Mouse (Mus musculus) liver, postnatal 0 days (tissue): ENCODE data around the gene Ptprr. TPM values are rescaled to one million over a fixed set of nuclear protein-coding genes. Genes with fewer than 3 reads are reported as not detected.

ENCODE experiments used
- ATAC-seq: fragments of 200-750 bp; cut with Nextera tagmentation; 2 replicates; pipeline ENCODE4 v1.8.0; 2017; ENCODE audit warnings: mild to moderate bottlenecking, moderate library complexity
- DNase-seq: peaks from one replicate; pipeline ENCODE4 v3.0.0-alpha.2; 2016
- H3K27ac ChIP-seq: fragments of 300-500 bp; sonication (generic); 2 replicates; pipeline ENCODE4 v1.5.1; 2014; ENCODE audit warnings: antibody characterized with exemption, moderate library complexity, mild to moderate bottlenecking, low read depth
- H3K27me3 ChIP-seq: fragments of 300-500 bp; sonication (generic); 2 replicates; pipeline ENCODE4 v1.6.1; 2014; ENCODE audit warnings: low read length, control low read depth, mixed read lengths; ENCODE audit not compliant: insufficient read depth
- H3K36me3 ChIP-seq: fragments of 300-500 bp; sonication (generic); replicated peaks from 2 replicates; pipeline ENCODE4 v1.6.1; 2014; ENCODE audit warnings: mild to moderate bottlenecking, control low read depth, low read length, moderate library complexity, mixed read lengths; ENCODE audit not compliant: insufficient read depth
- H3K4me1 ChIP-seq: fragments of 300-500 bp; sonication (generic); 2 replicates; pipeline ENCODE4 v1.6.1; 2014; ENCODE audit warnings: antibody characterized with exemption, mild to moderate bottlenecking, control low read depth; ENCODE audit not compliant: insufficient read depth
- H3K4me2 ChIP-seq: fragments of 300-500 bp; sonication (generic); 2 replicates; pipeline ENCODE4 v1.6.1; 2014; ENCODE audit warnings: low read depth, mild to moderate bottlenecking, low read length, moderate library complexity, mixed read lengths
- H3K4me3 ChIP-seq: fragments of 300-500 bp; sonication (generic); 2 replicates; pipeline ENCODE4 v1.5.1; 2014; ENCODE audit warnings: low read depth, low read length
- H3K9ac ChIP-seq: fragments of 300-500 bp; sonication (generic); replicated peaks from 2 replicates; pipeline ENCODE4 v1.6.1; 2014; ENCODE audit warnings: mild to moderate bottlenecking, moderate library complexity
- H3K9me3 ChIP-seq: fragments of 300-500 bp; sonication (generic); 2 replicates; pipeline ENCODE4 v1.6.1; 2016; ENCODE audit warnings: mild to moderate bottlenecking, control low read depth, low read length, mixed read lengths
- CTCF ChIP-seq: sonication (generic); IDR thresholded peaks from 2 replicates; pipeline ENCODE4 v1.5.1; 2016; ENCODE audit warnings: antibody characterized with exemption, low read depth
- EP300 ChIP-seq: IDR thresholded peaks from 2 replicates; pipeline ENCODE4 v1.6.1; 2016; ENCODE audit warnings: antibody characterized with exemption, low read depth, mild to moderate bottlenecking
- WGBS: fragments of 180-500 bp; shearing (Covaris S2); extraction: QIAGEN DNeasy Blood & Tissue Kit; methylation state at CpG from one replicate; pipeline ENCODE4 v1.1.7; 2014; ENCODE audit not compliant: insufficient replicate concordance; 5-methylcytosine and 5-hydroxymethylcytosine counted together
- polyA plus RNA-seq: library from polyadenylated mRNA; unstranded; fragments of >200 nt; fragmentation: Nextera tagmentation; extraction: Ambion mirVana; gene quantifications from 2 replicates; pipeline ENCODE4 v1.2.1, GENCODE M21; 2015

Ptprr gene
- polyA plus RNA-seq, 1 experiment from 2014 or later: 0.35 TPM

DNA sequence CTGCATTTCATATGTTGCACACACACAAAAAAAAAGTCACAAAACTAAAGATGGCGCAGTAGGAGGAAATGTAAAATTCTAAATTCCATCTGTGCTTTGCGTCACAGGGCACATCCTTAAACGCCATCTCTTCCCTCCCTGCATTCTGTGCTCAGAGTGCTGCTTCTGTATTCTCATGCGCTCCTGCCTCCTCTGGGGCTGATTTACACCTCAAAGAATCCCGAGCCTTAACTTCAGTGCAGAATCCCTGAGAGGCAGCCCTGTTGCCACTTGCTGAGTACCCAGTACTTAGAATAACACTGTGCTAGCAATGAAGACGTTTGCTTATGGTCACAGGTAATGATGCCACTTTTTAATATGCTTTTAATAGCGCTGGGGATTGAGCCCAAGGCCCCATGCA is 61.4 kb downstream of the Ptprr start:
- WGBS: 44% methylated on average over 7 of the region's 7 CpGs
- H3K27ac ChIP-seq: no peak overlapping the region
- H3K36me3 ChIP-seq: no peaks in the 10 kb centered on the region
- no peak for ATAC-seq
- no peaks in the 10 kb centered on the region for H3K27me3 ChIP-seq
- no peak overlapping the region for H3K4me3 ChIP-seq
- no peak for DNase-seq
- no peaks in the 10 kb centered on the region for H3K4me1 ChIP-seq
- TF ChIP-seq EP300: no peak
- no peak for TF ChIP-seq CTCF
- no peaks in the 10 kb centered on the region for H3K9me3 ChIP-seq
- no peak overlapping the region for H3K9ac ChIP-seq
- H3K4me2 ChIP-seq: no peak overlapping the region

DNA sequence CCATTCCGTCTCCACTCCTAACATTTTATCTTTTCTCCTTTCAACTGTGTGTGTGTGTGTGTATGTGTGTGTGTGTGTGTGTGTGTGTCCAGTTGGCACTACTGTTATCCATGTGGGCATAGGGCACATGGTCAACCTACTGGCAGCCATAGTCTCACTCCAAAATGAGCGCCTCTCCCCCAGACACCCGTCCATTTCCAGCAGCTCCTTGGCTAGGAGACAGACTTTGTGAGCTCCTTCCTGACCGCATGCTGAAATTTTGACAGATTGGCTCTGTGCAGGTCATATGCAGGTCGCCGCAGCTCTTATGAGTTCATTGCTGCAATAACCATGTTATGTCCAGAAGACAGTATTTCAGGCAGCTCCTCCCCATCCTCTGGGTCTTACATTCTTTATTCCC is 62.8 kb downstream of the Ptprr start:
- Histone ChIP-seq H3K4me2 (no peak overlapping the region), H3K9me3 (no peaks in the 10 kb centered on the region), H3K36me3 (no peaks in the 10 kb centered on the region), H3K27ac (no peak overlapping the region), H3K27me3 (no peaks in the 10 kb centered on the region), H3K9ac (no peak overlapping the region), H3K4me1 (no peaks in the 10 kb centered on the region), H3K4me3 (no peak overlapping the region)
- WGBS: 70% methylated on average over 6 of the region's 6 CpGs
- DNase-seq: no peak
- no peak for ATAC-seq
- TF ChIP-seq CTCF (no peak), EP300 (no peak)

DNA sequence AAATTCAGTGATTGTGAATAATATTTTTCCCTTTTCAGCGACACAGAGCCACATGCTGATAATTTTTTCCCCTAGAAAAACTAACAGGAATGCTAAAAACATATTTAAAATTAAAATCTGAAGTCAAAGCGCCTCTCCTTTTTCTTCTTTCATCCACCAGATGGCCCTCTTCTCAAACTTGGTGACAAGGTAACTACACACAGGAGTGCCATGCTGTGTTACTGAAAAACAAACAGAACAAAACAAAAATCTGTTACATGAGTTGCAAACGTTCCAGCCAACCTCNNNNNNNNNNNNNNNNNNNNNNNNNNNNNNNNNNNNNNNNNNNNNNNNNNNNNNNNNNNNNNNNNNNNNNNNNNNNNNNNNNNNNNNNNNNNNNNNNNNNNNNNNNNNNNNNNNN is 66.0 kb downstream of the Ptprr start:
- WGBS: 16% methylated on average over 3 of the region's 3 CpGs
- TF ChIP-seq CTCF (peak; percentile 43), EP300 (no peak)
- H3K9ac ChIP-seq: no peak overlapping the region
- no peak for DNase-seq
- no peak overlapping the region for H3K4me2 ChIP-seq
- no peaks in the 10 kb centered on the region for H3K9me3 ChIP-seq
- no peak for ATAC-seq
- no peaks in the 10 kb centered on the region for H3K27me3 ChIP-seq
- no peak overlapping the region for H3K4me3 ChIP-seq
- H3K36me3 ChIP-seq: no peaks in the 10 kb centered on the region
- no peak overlapping the region for H3K27ac ChIP-seq
- no peaks in the 10 kb centered on the region for H3K4me1 ChIP-seq

DNA sequence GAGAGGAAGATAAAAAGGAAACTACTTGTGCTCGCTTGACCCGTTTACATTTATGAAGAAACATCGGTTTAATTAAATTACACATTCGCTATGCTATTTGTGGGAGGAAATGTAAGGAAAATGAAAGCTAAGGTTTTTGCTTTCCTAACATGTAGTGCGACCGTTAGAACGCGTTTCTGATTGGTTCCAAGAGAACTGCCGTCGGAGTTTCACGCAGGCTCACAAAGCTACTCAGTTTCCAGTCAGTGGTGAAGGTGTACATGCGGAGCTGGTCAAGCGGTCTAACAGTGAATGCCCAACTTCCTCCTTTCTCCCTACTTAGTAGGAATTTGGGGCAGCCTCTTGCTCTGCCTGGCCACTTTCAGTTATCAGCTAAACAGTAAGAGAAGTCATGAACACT is 78.5 kb downstream of the Ptprr start:
- no peaks in the 10 kb centered on the region for H3K27me3 ChIP-seq
- no peaks in the 10 kb centered on the region for H3K4me1 ChIP-seq
- TF ChIP-seq EP300 (no peak), CTCF (no peak)
- no peak overlapping the region for H3K4me3 ChIP-seq
- no peak overlapping the region for H3K9ac ChIP-seq
- ATAC-seq (no peak), DNase-seq (no peak)
- H3K27ac ChIP-seq: no peak overlapping the region
- no peaks in the 10 kb centered on the region for H3K36me3 ChIP-seq
- 82% methylated on average over 13 of the region's 13 CpGs for WGBS
- H3K9me3 ChIP-seq: no peaks in the 10 kb centered on the region
- H3K4me2 ChIP-seq: no peak overlapping the region

DNA sequence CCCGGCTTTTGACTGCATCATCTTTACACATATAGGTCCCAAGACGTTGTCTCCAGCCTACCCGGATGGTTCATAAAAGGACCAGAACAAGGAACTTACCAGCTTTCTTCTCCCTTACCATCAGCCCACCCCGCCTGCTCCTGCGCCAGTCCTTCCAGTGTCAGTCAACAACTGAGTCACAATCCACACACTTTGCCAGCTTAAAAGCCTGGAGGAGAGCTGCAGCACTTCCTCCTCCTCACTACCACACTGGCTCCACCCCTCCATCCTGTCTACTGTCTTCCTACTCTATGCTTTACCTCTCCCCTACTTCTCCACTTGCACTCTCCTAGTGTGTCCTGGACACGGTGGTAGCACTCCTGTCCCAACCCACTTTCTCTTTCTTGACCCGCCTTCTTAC is 80.5 kb downstream of the Ptprr start:
- 71% methylated on average over 7 of the region's 7 CpGs for WGBS

DNA sequence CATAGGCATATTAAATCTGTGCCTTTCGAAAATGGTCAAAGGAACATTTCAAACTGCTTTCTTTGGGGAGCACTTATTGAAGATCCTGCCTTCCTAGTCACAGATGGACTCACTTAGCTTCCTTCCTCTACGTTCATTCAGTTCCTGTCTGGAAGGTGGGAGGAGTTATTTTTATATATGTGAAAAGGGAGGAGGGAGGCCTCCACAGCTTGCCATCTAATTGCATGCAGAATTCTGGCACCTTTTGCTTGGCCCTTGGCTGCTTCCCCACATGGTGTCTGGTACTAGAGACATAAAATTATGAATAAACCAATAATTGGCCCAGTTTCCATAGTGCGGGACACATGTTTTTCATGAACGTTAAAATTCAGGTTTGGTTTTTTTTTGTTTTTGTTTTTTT is 90.2 kb downstream of the Ptprr start:
- Histone ChIP-seq H3K4me3 (no peak overlapping the region), H3K9ac (no peak overlapping the region), H3K9me3 (no peaks in the 10 kb centered on the region), H3K4me1 (no peaks in the 10 kb centered on the region), H3K4me2 (no peak overlapping the region), H3K27me3 (no peaks in the 10 kb centered on the region), H3K27ac (no peak overlapping the region), H3K36me3 (no peaks in the 10 kb centered on the region)
- ATAC-seq (no peak), DNase-seq (no peak)
- TF ChIP-seq CTCF (no peak), EP300 (no peak)
- 70% methylated on average over 4 of the region's 4 CpGs for WGBS

More for the DNA sequence above, 80.5 kb downstream of the Ptprr start:
- no peaks in the 10 kb centered on the region for H3K4me1 ChIP-seq
- H3K36me3 ChIP-seq: no peaks in the 10 kb centered on the region
- TF ChIP-seq EP300: no peak
- TF ChIP-seq CTCF: no peak
- ATAC-seq (no peak), DNase-seq (no peak)
- H3K9ac ChIP-seq: no peak overlapping the region
- no peaks in the 10 kb centered on the region for H3K9me3 ChIP-seq
- H3K4me3 ChIP-seq: no peak overlapping the region
- H3K27ac ChIP-seq: no peak overlapping the region
- no peaks in the 10 kb centered on the region for H3K27me3 ChIP-seq
- no peak overlapping the region for H3K4me2 ChIP-seq

DNA sequence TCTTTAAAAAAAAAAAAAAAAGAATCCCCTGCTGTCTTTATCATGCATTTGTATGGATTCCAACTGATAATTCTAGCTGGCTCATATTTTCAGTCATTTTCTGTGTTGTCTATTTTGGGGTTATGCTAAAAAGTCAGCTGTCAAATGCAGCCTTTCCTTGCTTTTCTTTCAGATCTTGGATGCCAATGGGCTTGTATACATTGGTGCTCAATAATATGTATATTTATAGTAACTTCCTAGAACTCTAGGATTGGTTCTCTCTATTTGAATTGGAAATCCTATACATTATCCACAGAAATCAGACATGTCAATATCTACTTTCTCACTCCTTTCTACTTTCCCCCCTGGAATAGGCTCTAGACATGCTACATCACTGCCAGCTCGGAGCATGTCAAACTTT is 90.7 kb downstream of the Ptprr start:
- no peaks in the 10 kb centered on the region for H3K9me3 ChIP-seq
- no peak overlapping the region for H3K27ac ChIP-seq
- H3K27me3 ChIP-seq: no peaks in the 10 kb centered on the region
- no peaks in the 10 kb centered on the region for H3K36me3 ChIP-seq
- no peak overlapping the region for H3K9ac ChIP-seq
- no peaks in the 10 kb centered on the region for H3K4me1 ChIP-seq
- TF ChIP-seq CTCF (no peak), EP300 (no peak)
- no peak for ATAC-seq
- 66% methylated on average over 1 of the region's 1 CpGs for WGBS
- no peak overlapping the region for H3K4me3 ChIP-seq
- DNase-seq: no peak
- no peak overlapping the region for H3K4me2 ChIP-seq
